Mouse (Mus musculus) liver, adult 2 months (tissue): ENCODE data around the gene Zbtb34. TPM values are rescaled to one million over a fixed set of nuclear protein-coding genes. Genes with fewer than 3 reads are reported as not detected.

ENCODE experiments used
- DNase-seq: peaks from one replicate; pipeline ENCODE4 v3.0.0-alpha.2; 2011; ENCODE audit warnings: low read depth, low spot score; ENCODE audit errors: extremely low read depth
- H3K27ac ChIP-seq: fragments of 200-500 bp; replicated peaks from 2 replicates; pipeline ENCODE4 v1.5.1; 2012; ENCODE audit warnings: low read depth, mild to moderate bottlenecking, control low read depth, inconsistent platforms, low read length; ENCODE audit not compliant: insufficient read depth
- H3K27me3 ChIP-seq: fragments of 200-500 bp; 2 replicates; pipeline ENCODE4 v1.6.1; 2012; ENCODE audit warnings: mild to moderate bottlenecking, moderate library complexity, low read length, inconsistent platforms; ENCODE audit not compliant: control insufficient read depth, insufficient read depth
- H3K36me3 ChIP-seq: fragments of 200-500 bp; 2 replicates; pipeline ENCODE4 v1.6.1; 2012; ENCODE audit warnings: low read length, inconsistent platforms; ENCODE audit not compliant: control insufficient read depth, insufficient read depth
- H3K4me1 ChIP-seq: fragments of 200-500 bp; 2 replicates; pipeline ENCODE4 v1.6.1; 2011; ENCODE audit warnings: low read length; ENCODE audit not compliant: control insufficient read depth, insufficient read depth
- H3K4me3 ChIP-seq: fragments of 200-500 bp; 2 replicates; pipeline ENCODE4 v1.5.1; 2011; ENCODE audit warnings: low read depth, mild to moderate bottlenecking, control low read depth, low read length, moderate library complexity; ENCODE audit not compliant: insufficient read depth
- H3K79me2 ChIP-seq: fragments of 200-500 bp; 2 replicates; pipeline ENCODE4 v1.6.1; 2012; ENCODE audit warnings: inconsistent platforms, mild to moderate bottlenecking, low read length, moderate library complexity; ENCODE audit not compliant: control insufficient read depth, insufficient read depth
- H3K9ac ChIP-seq: fragments of 200-500 bp; 2 replicates; pipeline ENCODE4 v1.6.1; 2012; ENCODE audit warnings: low read depth, mild to moderate bottlenecking, control low read depth, inconsistent platforms, low read length
- CTCF ChIP-seq: fragments of 200-500 bp; IDR thresholded peaks from 2 replicates; pipeline ENCODE4 v1.5.1; 2011; ENCODE audit warnings: low read depth, low read length, control low read depth
- POLR2A ChIP-seq: fragments of 200-500 bp; IDR thresholded peaks from 2 replicates; pipeline ENCODE4 v1.6.1; 2011; ENCODE audit warnings: low read length, control low read depth; ENCODE audit not compliant: insufficient read depth; ENCODE audit errors: extremely low read depth
- WGBS: fragments of 180-500 bp; shearing (Covaris S2); methylation state at CpG from one replicate; pipeline ENCODE4 v1.1.7; 2018; 5-methylcytosine and 5-hydroxymethylcytosine counted together
- polyA plus RNA-seq: library from polyadenylated mRNA; depleted of rRNA; stranded (reverse); fragments of >200 nt; gene quantifications from 2 replicates; pipeline ENCODE4 v1.2.3, GENCODE M21; 2012
- total RNA-seq: library from RNA; depleted of rRNA; stranded (reverse); fragments of >200 nt; gene quantifications from 2 replicates; pipeline ENCODE4 v1.2.3, GENCODE M21; 2014

The Zbtb34 gene
- total and polyA plus RNA-seq, 2 experiments, result 1.9 to 2.5 TPM

DNA sequence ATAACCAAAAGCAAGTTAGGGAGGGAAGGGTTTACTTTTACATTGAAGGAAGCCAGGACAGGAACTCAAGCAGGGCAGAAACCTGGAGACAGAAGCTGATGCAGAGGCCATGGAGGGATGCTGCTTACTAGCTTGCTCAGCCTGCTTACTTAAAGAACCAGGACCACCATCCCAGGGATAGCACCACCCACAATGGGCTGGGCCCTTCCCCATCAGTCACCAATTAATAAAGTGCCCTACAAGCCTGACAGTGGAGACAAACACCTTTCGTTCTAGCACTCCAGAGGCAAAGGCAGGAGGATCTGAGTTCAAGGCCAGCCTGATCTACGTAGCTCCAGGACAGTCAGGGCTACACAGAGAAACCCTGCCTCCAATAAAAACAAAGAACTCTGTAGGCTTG, 36.1 kb downstream of the Zbtb34 start:
- no peak for TF ChIP-seq CTCF
- TF ChIP-seq POLR2A, result no peak
- WGBS, result 90% methylated on average over 2 of the region's 2 CpGs
- no peaks in the 10 kb centered on the region for H3K79me2 ChIP-seq

DNA sequence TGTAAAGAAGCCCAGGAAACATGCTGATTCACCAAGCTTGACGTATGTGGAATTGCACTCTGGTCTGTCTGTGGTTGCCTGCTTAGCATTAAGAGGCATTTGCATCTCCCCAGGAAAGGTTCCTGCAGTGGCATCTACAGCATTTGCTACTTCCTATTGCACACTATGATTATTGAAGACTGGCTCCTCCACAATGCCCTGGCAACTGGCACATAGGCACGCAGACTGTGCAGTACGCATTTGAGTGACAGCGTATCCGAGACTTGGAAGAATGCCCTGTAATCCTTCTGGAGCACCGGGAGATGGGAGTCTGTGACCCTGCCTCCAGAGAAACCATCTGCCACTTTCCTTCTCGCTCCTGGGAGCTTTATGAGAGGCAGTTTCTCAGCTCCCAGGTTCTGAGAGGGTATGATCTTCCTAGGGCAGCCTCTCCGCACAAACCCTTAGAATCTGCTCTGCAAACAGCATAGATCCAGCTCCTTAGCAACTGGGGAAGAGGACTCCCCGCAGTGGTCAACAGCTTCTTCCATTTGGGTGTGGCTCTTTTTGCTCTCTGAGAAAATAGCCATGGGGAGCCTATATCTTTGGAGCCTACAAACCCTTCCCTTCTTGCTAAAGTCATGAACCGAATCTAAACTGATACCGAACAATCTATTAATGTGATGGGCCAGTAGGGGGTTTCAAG, 37.0 kb downstream of the Zbtb34 start:
- Histone ChIP-seq H3K27ac (no peak overlapping the region), H3K4me3 (no peak overlapping the region), H3K9ac (no peak overlapping the region), H3K27me3 (no peaks in the 10 kb centered on the region), H3K79me2 (no peaks in the 10 kb centered on the region), H3K36me3 (no peaks in the 10 kb centered on the region), H3K4me1 (no peaks in the 10 kb centered on the region)
- 83% methylated on average over 11 of the region's 11 CpGs for WGBS
- no peak for DNase-seq
- TF ChIP-seq CTCF, result no peak
- TF ChIP-seq POLR2A, result no peak

More for the DNA sequence above, 36.1 kb downstream of the Zbtb34 start:
- Histone ChIP-seq H3K27ac (no peak overlapping the region), H3K27me3 (no peaks in the 10 kb centered on the region), H3K36me3 (no peaks in the 10 kb centered on the region), H3K4me3 (no peak overlapping the region), H3K9ac (no peak overlapping the region), H3K4me1 (no peaks in the 10 kb centered on the region)
- no peak for DNase-seq

DNA sequence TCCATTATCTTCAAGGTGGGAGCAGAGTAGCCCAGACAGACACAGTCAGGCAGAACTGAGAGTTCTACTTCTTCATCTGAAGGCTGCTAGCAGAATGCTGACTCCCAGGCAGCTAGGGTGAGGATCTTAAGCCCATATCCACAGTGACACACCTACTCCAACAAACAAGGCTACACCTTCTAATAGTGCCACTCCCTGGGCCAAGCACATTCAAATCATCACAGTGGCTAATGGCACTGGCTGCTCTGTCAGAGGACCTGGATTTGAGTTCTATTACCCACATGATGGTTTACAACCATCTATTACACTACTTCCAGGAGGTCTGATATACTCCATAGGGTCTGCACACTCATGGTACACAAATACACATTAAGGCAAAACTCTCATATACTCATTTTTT, 38.1 kb downstream of the Zbtb34 start:
- H3K27me3 ChIP-seq, result no peaks in the 10 kb centered on the region
- H3K36me3 ChIP-seq, result no peaks in the 10 kb centered on the region
- H3K4me3 ChIP-seq, result no peak overlapping the region
- no peak overlapping the region for H3K27ac ChIP-seq
- no peak for DNase-seq
- no peak overlapping the region for H3K9ac ChIP-seq
- H3K4me1 ChIP-seq, result no peaks in the 10 kb centered on the region
- H3K79me2 ChIP-seq, result no peaks in the 10 kb centered on the region
- TF ChIP-seq CTCF (no peak), POLR2A (no peak)

DNA sequence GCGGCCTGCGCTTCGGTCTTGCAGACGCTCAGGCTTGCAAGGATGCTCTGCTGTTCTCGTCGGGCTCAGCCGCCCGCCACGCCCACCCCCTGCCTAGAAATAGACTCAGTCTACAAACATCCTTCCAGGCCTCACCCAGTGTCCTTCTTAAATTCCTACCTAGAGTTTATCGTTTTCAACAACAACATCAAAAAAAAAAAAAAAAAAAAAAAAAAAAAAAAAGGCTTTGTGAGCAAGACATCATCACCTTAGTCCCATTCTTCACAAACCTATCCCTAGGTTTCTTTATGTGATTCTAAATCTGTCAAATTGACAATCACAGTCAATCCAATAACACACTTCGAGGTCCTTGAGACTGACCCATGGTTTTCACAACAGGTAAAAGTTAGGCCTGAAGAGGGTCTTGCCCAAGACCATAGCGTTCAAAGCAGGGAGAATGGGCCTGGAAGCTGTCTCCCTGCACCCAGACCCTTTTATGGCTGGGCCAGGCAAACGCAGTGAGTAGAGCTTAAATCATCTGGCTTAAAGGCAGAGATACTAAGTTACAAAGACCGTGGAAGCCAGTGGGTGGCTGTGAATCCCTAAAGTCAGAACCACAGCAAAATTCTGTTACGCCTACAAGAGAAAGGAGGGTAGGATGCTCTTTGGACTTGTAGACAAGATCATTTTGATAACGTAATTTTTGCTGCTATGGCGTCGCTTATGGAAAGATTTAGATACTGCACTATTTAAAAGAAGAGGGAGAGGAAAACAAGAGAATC, 59.3 kb downstream of the Zbtb34 start:
- TF ChIP-seq CTCF, result no peak
- no peak for TF ChIP-seq POLR2A
- peak overlapping the region; percentile 41; the same call in 1 of the 2 replicates for H3K9ac ChIP-seq

DNA sequence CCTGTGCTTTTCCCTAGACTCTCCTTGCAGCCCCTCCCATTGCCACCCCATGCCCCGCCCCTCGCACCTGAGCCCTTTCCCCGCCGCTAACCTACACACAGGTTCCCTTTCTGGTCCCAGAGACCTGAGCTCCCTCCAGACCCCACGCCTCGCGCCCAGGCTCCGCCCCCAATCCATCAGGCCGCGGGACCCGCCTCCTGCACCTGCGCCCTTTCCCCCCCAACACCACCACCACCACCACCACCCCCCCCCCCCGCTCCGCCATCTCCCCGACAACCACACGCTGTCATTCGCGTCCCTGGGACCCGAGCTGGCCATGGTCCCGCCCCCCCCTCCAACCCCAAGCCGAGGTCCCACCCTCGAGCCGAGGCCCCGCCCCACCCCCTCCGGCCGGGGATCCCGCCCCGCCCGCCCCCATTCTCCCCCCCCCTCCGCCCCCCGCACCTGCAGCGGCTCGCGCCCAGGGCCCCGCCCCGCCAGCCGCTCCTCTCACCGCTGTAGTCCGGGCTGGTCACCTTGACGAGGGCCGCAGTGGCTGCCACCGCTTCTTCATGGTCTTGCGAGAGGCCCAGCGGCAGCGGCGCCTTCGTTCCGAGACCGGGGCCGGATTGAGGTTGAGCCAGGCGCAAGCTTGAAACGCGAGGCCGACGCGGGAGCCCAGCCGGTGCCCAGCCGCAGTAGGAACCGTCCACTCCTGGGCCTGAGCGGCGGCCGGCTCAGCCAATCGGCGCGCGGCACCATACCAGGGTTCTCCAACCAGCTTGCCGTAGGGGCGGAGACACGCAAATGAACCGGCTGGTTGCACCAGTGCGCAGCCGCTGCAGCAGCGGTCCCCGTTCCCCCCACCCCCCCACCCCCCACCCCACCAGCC, 60.1 kb downstream of the Zbtb34 start, which contains the start of gene Ralgps1:
Ralgps1 (minus strand) TSS at position 710 of the 871 bp plus-strand sequence.
- no peaks in the 10 kb centered on the region for H3K27me3 ChIP-seq
- H3K9ac ChIP-seq, result peak within 1 kb of the TSS; percentile 96
- TF ChIP-seq CTCF (no peak), POLR2A (no peak)
- under 1% methylated on average over 48 of the region's 74 CpGs for WGBS
- peak within 1 kb of the TSS; percentile 98 for H3K4me3 ChIP-seq
- peak; percentile 78 for DNase-seq
- no peaks in the 10 kb centered on the region for H3K36me3 ChIP-seq
- peaks cover 3% of the 10 kb centered on the region; the same call in 1 of the 2 replicates for H3K79me2 ChIP-seq
- H3K27ac ChIP-seq, result peak within 1 kb of the TSS; percentile 78
- H3K4me1 ChIP-seq, result peaks cover 12% of the 10 kb centered on the region

More for the DNA sequence above, 59.3 kb downstream of the Zbtb34 start:
- H3K36me3 ChIP-seq, result no peaks in the 10 kb centered on the region
- peaks cover 6% of the 10 kb centered on the region for H3K4me1 ChIP-seq
- DNase-seq, result no peak
- H3K79me2 ChIP-seq, result peaks cover 3% of the 10 kb centered on the region; the same call in 1 of the 2 replicates
- 37% methylated on average over 18 of the region's 18 CpGs for WGBS
- H3K27ac ChIP-seq, result no peak overlapping the region
- H3K4me3 ChIP-seq, result peak overlapping the region; percentile 57; the same call in 1 of the 2 replicates
- H3K27me3 ChIP-seq, result no peaks in the 10 kb centered on the region
